Mouse (Mus musculus): ENCODE data around the gene Tesc. TPM values are rescaled to one million over a fixed set of nuclear protein-coding genes. Genes with fewer than 3 reads are reported as not detected.
A peak's percentile ranks its signal among the peaks of the same experiment; 100 is the strongest.

Tesc gene
- polyA plus RNA-seq, 1 experiment = 9.8 TPM

GRCm38 (mm10) chr5:118026343-118026742 is 1.2 kb upstream of the Tesc start:
- H3K4me3 ChIP-seq (ENCODE audit: low read depth, low read length) = no peak overlapping the region
- 13% methylated on average over 13 of the region's 13 CpGs for WGBS
- H3K4me1 ChIP-seq (ENCODE audit: control insufficient read depth, insufficient read depth, insufficient read length, low read length) = peaks cover 23% of the 10 kb centered on the region

DNA sequence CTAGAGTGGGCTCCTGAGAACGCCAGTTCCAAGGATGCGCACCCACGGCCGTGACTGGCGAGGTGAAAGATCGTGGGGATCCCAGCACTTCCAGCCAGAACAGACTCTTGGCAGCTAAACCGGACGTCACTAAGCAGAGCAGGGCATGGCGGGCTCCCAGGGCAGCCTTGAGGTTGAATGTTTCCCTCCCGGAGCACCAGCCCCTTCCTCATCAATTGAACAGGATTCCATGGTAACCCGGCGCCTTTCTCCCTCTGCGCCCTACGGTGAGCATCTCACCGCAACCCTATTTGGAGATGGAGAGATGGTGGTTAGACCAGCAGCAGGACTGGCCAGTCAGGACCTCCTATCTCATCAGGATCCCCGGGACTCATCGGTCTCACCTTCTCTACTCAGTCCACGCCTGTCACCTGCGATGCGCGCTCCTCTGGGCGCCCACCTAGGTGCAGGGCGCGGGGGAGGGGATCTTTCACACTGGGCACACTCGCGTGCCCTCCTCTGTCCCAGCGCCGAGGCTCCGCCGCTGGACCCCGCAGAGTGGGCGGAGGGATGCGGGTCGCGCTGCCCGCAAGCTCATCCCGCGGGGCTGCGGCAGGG is 344 bp upstream of the Tesc start:
- no peak for TF ChIP-seq POLR2A (IDR thresholded peaks at IDR 0.05; ENCODE audit: low read depth, low read length)
- TF ChIP-seq CTCF (IDR thresholded peaks at IDR 0.05; ENCODE audit: extremely low read depth, insufficient read length, insufficient replicate concordance, low read depth, low read length) = no peak
- Histone ChIP-seq H3K4me3 (ENCODE audit: low read depth, low read length) (peak overlapping the region; percentile 63), H3K4me1 (ENCODE audit: control insufficient read depth, insufficient read depth, insufficient read length, low read length) (peaks cover 23% of the 10 kb centered on the region), H3K27ac (ENCODE audit: insufficient read depth, low read depth, low read length) (no peak overlapping the region), H3K27me3 (ENCODE audit: control insufficient read depth, insufficient read depth, low read length) (peaks cover 31% of the 10 kb centered on the region), H3K36me3 (ENCODE audit: control insufficient read depth, insufficient read depth, low read length) (no peaks in the 10 kb centered on the region)
- 3% methylated on average over 39 of the region's 39 CpGs for WGBS

More at GRCm38 (mm10) chr5:118026343-118026742, 1.2 kb upstream of the Tesc start:
- Histone ChIP-seq H3K36me3 (ENCODE audit: control insufficient read depth, insufficient read depth, low read length) (no peaks in the 10 kb centered on the region), H3K27ac (ENCODE audit: insufficient read depth, low read depth, low read length) (no peak overlapping the region), H3K27me3 (ENCODE audit: control insufficient read depth, insufficient read depth, low read length) (peaks cover 31% of the 10 kb centered on the region)
- TF ChIP-seq POLR2A (IDR thresholded peaks at IDR 0.05; ENCODE audit: low read depth, low read length) (no peak), CTCF (IDR thresholded peaks at IDR 0.05; ENCODE audit: extremely low read depth, insufficient read length, insufficient replicate concordance, low read depth, low read length) (no peak)

DNA sequence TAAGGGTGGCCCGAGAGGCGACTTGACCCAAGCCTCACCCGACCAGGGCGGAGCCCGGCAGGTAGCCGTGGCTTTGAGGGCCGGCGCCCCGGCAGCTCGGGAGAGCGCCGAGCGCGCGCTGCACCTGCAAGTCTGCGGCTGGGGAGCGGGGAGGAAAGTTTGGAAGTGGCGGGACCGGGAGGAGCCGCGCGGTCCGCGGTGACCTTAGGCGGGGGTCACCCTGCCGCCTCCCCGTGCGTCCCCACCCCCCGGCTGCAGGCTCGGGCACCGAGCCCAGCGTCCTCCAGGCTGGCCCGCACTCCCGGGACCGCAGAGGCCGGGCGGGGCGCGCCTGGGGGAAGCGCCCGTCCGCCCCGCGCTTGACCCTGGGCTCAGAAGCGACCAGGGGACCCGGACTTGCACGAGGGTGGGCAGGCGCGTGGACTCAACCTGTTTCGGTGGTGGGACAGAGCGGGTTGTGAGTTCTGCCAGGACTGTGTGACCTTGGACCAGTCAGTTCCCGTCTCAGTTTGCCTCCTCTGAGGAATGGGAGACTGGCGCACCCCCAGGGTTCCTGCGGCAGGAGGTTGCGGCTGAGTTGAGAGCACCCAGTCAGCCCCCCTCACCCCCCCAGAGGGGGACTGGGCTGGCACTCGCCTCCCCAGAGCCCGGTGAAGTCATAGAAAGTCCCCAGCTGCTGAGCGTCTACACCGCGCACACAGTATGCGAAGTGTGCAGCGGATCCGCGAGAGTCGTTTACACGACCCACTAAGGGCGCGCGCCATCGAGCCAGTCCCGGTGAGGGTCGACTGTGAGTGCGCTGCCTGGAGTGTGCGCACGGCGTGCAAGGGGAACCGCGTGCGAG is 870 bp downstream of the Tesc start:
- WGBS = 1% methylated on average over 78 of the region's 79 CpGs
- H3K27ac ChIP-seq (ENCODE audit: insufficient read depth, low read depth, low read length) = no peak overlapping the region
- peaks cover 23% of the 10 kb centered on the region for H3K4me1 ChIP-seq (ENCODE audit: control insufficient read depth, insufficient read depth, insufficient read length, low read length)
- H3K36me3 ChIP-seq (ENCODE audit: control insufficient read depth, insufficient read depth, low read length) = no peaks in the 10 kb centered on the region
- H3K4me3 ChIP-seq (ENCODE audit: low read depth, low read length) = peak overlapping the region; percentile 63
- TF ChIP-seq POLR2A (IDR thresholded peaks at IDR 0.05; ENCODE audit: low read depth, low read length) (no peak), CTCF (IDR thresholded peaks at IDR 0.05; ENCODE audit: extremely low read depth, insufficient read length, insufficient replicate concordance, low read depth, low read length) (no peak)
- H3K27me3 ChIP-seq (ENCODE audit: control insufficient read depth, insufficient read depth, low read length) = peaks cover 31% of the 10 kb centered on the region

GRCm38 (mm10) chr5:118029035-118029408 is 1.5 kb downstream of the Tesc start:
- WGBS = 2% methylated on average over 12 of the region's 12 CpGs
- Histone ChIP-seq H3K4me3 (ENCODE audit: low read depth, low read length) (peak overlapping the region; percentile 63), H3K27me3 (ENCODE audit: control insufficient read depth, insufficient read depth, low read length) (peaks cover 31% of the 10 kb centered on the region), H3K36me3 (ENCODE audit: control insufficient read depth, insufficient read depth, low read length) (no peaks in the 10 kb centered on the region), H3K4me1 (ENCODE audit: control insufficient read depth, insufficient read depth, insufficient read length, low read length) (peaks cover 23% of the 10 kb centered on the region), H3K27ac (ENCODE audit: insufficient read depth, low read depth, low read length) (no peak overlapping the region)
- TF ChIP-seq CTCF (IDR thresholded peaks at IDR 0.05; ENCODE audit: extremely low read depth, insufficient read length, insufficient replicate concordance, low read depth, low read length) (no peak), POLR2A (IDR thresholded peaks at IDR 0.05; ENCODE audit: low read depth, low read length) (0 out of 2 replicates have a peak, but pooled peaks have one; percentile 7)

- H3K27ac ChIP-seq (ENCODE audit: insufficient read depth, low read depth, low read length) = no peak overlapping the region
- H3K4me3 ChIP-seq (ENCODE audit: low read depth, low read length) = peak overlapping the region; percentile 63
- peaks cover 23% of the 10 kb centered on the region for H3K4me1 ChIP-seq (ENCODE audit: control insufficient read depth, insufficient read depth, insufficient read length, low read length)
- peaks cover 31% of the 10 kb centered on the region for H3K27me3 ChIP-seq (ENCODE audit: control insufficient read depth, insufficient read depth, low read length)
- 4% methylated on average over 10 of the region's 10 CpGs for WGBS
- no peaks in the 10 kb centered on the region for H3K36me3 ChIP-seq (ENCODE audit: control insufficient read depth, insufficient read depth, low read length)
- TF ChIP-seq POLR2A (IDR thresholded peaks at IDR 0.05; ENCODE audit: low read depth, low read length) (no peak), CTCF (IDR thresholded peaks at IDR 0.05; ENCODE audit: extremely low read depth, insufficient read length, insufficient replicate concordance, low read depth, low read length) (no peak)
These were observed 1.9 kb downstream of the Tesc start for GRCm38 (mm10) chr5:118029420-118029819.

DNA sequence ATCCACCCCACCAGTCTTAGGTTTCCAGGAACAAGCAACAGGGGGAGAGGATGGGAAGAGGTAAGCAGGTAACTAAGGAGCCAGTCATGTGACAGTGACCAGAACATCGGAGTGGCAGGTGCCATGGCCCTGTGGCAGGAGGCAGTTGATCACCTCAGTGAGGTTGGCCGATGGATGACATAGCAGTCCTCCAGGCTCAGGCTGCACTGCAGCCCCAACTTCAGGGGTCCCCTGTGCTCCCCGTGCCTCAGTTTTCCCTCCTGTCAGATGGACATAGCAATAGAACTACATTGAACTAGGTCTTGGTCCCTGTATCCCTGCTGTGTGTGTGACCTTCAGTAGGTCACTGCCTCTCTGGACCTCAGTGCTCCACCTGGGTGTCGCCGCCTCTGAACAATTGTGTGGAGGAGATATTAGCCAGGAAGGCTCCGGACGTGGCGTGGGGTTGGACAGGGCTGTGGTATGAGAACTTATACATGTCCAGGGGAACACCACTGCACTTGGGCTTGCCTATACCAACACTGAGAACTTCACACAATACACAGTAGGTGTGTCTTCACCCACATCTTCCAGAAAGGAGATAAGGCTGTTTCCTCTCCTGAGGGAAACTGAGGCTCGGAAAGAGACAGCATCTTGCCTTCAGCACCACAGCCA is 2.6 kb downstream of the Tesc start:
- WGBS = 87% methylated on average over 9 of the region's 9 CpGs
- Histone ChIP-seq H3K27me3 (ENCODE audit: control insufficient read depth, insufficient read depth, low read length) (peaks cover 31% of the 10 kb centered on the region), H3K4me1 (ENCODE audit: control insufficient read depth, insufficient read depth, insufficient read length, low read length) (peaks cover 23% of the 10 kb centered on the region), H3K27ac (ENCODE audit: insufficient read depth, low read depth, low read length) (no peak overlapping the region), H3K4me3 (ENCODE audit: low read depth, low read length) (no peak overlapping the region), H3K36me3 (ENCODE audit: control insufficient read depth, insufficient read depth, low read length) (no peaks in the 10 kb centered on the region)
- TF ChIP-seq CTCF (IDR thresholded peaks at IDR 0.05; ENCODE audit: extremely low read depth, insufficient read length, insufficient replicate concordance, low read depth, low read length) (no peak), POLR2A (IDR thresholded peaks at IDR 0.05; ENCODE audit: low read depth, low read length) (no peak)

DNA sequence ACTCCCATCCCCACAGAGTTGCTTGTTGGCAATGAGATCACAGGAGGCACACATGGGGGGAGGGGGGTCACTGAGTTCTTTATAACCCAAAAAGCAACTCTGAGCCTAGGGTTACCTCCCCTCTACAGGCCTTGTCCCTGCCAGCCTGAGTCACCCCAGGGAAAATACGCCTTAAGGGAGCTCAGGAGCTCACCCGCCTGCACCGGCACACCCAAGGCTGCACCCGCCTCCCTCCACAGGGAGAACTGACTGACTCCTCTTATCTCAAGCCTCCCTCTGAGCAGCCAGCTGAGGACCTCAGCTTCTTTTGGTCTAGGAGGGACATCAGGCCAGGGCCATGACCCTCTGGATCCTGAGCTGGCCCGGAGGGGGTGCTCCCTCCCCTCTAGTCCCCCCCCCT is 3.5 kb downstream of the Tesc start:
- TF ChIP-seq CTCF (IDR thresholded peaks at IDR 0.05; ENCODE audit: extremely low read depth, insufficient read length, insufficient replicate concordance, low read depth, low read length) (no peak), POLR2A (IDR thresholded peaks at IDR 0.05; ENCODE audit: low read depth, low read length) (no peak)
- peaks cover 23% of the 10 kb centered on the region for H3K4me1 ChIP-seq (ENCODE audit: control insufficient read depth, insufficient read depth, insufficient read length, low read length)
- WGBS = 42% methylated on average over 5 of the region's 5 CpGs
- peaks cover 26% of the 10 kb centered on the region for H3K27me3 ChIP-seq (ENCODE audit: control insufficient read depth, insufficient read depth, low read length)
- no peak overlapping the region for H3K27ac ChIP-seq (ENCODE audit: insufficient read depth, low read depth, low read length)
- H3K36me3 ChIP-seq (ENCODE audit: control insufficient read depth, insufficient read depth, low read length) = no peaks in the 10 kb centered on the region
- no peak overlapping the region for H3K4me3 ChIP-seq (ENCODE audit: low read depth, low read length)

Data from small intestine, adult 2 months (tissue).